Mouse (Mus musculus) adrenal gland, adult 8-10 months (tissue): ENCODE data around the gene Gzmf. TPM values are rescaled to one million over a fixed set of nuclear protein-coding genes. Genes with fewer than 3 reads are reported as not detected.
A peak's percentile ranks its signal among the peaks of the same experiment; 100 is the strongest.
"Not testable (repeated sequence)": the region's sequence is repeated elsewhere in the genome, so short reads cannot be mapped to it uniquely, and the experiment has no call there.

Experiments used
- DNase-seq: peaks from one replicate; pipeline ENCODE4 v3.0.0; 2022
- total RNA-seq, 4 experiments: library from RNA; stranded (reverse); gene quantifications; 2 replicates each; pipeline ENCODE4 v1.2.4; 2022

Gzmf gene
- total RNA-seq: not detected

DNA sequence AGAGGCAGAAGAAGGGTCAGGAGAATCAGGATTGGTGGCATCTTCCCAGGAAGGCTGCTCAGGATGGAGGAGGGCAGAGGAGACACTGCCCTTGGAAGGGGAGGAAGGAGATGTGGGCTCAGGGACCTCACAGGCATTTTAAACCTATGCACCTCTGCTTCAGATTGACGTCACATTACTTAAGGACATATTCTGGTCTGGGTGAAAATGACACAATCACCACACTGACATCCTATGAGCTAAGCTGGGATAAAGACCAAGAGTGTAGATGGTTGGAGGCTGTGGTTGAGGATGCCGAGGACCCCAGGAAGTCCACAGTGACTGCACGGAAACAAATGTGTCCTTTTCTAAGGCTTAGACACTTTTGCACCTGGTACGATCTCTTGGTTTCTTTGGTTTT lies at the start of gene Gzmf:
Gene Gzmf, minus strand, starts transcription at position 101 of the 400 bp plus-strand sequence.
- no peak for DNase-seq

DNA sequence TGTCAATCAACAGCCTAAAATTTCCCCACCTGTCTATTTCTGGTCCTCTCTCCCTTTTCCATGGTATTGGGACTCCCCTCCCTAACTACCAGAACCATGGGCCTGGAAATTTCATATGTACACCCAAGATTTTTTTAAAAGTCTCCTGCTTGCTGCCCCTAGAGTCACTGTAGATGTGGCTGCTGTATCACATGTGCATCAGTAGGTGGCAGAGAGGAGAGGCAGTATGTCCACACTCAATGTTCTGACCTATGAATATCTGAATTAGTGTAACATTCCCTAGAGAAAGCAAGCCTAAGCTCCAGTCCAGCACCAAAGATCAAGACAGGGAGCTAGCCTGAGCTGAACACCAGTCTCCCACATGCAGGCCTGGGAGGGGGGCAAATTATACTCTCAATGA lies 29.2 kb upstream of the Gzmf start:
- DNase-seq: no peak

DNA sequence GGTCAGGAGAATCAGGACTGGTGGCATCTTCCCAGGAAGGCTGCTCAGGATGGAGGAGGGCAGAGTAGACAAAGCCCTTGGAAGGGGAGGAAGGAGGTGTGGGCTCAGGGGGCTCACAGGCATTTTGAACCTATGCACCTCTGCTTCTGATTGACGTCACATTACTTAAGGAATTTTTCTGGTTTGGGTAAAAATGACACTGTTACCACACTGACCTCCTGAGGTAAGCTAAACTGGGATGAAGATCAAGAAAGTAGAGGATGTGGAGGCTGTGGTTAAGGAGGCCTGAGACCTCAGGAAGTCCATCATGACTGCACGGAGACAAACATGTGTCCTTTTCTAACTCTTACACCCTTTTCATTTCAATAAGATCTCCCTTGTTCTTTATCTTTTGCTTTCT lies 23.3 kb upstream of the Gzmf start, which contains the start of gene Gzmc:
Gene Gzmc, minus strand, starts transcription at position 101 of the 400 bp plus-strand sequence.
- no peak for DNase-seq

DNA sequence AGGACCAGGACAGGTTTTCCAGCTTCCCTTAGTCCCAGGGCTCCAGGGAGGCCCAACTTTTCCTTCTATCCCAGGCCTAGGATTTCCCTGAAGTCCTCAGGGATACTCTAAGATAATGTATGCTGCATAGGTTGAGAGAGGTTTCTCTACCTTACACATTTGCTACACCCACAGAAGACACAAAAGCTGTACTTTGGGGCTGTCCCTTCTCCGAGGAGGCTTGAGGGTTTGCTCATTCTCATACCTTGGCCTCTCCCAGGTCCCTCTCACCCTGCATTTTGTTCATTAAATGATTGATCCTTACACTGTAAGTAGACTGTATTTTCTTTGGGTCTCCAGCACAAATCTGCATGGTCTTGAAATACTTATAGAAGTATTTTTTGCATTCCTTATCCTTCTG lies 5.6 kb downstream of the Gzmf start:
- DNase-seq: no peak

DNA sequence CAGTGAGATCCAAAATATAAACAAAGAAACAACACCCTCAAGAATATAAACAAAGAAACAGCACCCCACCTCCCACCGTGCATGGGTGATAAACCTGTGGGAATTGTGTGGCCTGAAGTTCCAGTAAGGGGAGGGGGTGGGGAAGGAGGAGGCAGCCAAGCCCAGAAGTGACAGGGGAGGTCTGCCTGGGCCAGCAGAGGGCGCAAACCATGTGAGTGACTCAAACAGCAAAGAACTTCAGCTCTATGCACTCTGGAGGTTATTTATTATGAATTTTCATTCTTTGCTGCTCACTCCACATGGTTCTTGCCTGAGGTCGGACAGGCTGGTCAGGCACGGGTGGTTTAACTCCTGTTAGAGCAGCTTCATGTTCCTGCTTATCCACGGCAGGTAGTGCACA lies 6.2 kb downstream of the Gzmf start:
- DNase-seq: not testable (repeated sequence)

DNA sequence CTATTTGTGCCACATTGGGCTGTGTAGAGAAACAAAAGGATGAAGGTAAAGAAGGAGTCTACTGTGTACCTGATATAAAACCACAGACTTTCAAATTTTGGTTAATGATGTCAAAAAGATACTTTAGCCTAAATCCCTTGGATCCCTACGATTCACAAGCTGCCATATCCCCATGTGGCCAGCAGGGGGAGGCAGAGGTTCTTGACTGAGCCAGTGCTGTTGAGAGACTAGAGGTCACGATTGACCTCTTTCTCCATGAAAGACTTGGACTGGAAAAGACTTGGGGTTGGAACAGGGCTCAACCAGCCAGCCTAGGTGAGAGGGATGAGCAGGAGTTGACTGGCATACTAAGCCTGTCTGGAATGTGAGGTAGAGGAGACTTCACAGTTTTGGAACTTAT lies 7.2 kb downstream of the Gzmf start:
- DNase-seq: peak; percentile 21

DNA sequence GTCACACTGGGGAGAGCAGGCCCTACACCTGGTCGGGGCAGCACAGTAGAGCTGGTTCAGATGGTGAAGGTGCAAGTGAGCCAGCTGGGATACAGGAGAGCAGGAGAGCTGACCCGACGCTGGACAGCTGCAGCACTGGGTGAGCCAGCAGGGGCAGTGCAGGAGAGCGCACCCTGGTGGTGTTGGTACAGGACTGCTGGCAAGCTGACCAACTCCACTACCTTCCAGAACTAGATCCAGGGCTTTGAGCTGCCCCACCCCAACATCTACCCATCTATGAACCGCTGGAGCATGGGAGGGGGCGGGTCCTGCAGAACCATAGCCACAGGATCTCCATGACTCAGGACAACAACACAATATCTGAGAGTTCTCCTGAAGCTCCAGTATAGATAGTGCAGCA lies 24.3 kb downstream of the Gzmf start:
- no peak for DNase-seq

DNA sequence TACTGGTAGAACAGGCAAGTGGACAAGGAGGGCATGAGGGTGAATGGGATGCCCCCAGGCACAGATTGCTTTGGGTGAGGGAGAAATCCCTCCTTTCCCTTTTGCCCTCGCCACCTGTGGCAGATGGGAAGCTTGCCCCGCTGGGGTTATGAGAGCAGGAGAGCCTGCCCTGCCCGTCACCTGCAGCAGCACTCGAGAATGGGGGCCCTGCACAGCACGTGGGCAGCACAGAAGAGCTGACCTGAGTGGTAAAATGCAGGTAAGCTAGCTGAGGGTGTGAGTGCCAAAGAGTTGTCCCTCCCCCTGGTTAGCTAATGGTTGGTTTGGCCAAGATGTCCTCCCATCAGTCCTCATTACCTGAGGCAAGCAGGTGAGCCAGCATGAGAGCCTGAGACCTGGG lies 24.7 kb downstream of the Gzmf start:
- no peak for DNase-seq

DNA sequence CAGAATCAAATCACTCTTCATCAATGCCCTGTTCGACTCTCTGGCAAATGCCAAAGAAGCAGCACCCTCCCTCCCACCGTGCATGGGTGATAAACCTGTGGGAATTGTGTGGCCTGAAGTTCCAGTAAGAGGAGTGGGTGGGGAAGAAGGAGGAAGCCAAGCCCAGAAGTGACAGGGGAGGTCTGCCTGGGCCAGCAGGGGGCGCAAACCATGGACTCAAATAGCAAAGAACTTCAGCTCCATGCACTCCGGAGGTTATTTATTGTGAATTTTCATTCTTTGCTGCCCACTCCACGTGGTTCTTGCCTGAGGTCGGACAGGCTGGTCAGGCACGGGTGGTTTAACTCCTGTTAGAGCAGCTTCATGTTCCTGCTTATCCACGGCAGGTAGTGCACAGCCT lies 33.6 kb downstream of the Gzmf start:
- DNase-seq: peak; percentile 3

DNA sequence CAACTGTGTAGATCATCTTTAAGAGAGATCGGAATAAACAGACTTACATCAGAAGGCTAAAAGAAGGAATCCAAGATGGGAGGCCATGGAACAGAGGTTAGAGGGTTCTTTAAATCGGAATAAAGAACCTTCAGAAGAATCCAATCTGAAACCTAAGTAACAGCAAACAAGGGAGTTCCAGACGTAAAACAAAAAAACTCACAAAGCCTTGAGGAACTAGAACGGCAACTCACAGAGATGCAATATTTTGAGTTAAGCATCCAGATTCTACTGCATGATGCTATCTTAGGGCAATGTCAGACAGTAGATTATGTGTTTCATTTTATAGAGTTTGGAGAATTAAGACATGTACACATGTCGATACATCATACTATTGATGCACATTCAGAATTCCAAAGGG lies 36.7 kb downstream of the Gzmf start, which contains the start of gene Gzmn:
Gene Gzmn, minus strand, starts transcription at position 101 of the 400 bp plus-strand sequence.
- DNase-seq: no peak

DNA sequence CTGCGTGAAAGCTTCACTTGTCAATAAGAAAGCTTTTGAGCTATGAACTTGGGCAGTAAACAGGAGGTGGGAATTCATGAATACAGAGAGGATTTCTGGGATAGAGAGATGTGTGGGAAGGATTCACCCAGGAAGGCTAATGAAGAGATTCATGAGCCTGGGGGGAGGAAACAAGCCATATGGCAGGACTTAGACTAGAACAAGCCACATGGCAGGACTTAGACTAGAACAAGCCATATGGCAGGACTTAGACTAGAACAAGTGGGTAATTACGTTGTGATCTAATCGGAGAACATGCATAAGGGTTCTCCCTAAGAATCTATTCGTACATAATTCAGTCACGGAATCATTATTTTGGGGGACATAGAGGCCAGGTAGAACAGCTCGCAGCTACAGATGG lies 37.8 kb downstream of the Gzmf start:
- no peak for DNase-seq

DNA sequence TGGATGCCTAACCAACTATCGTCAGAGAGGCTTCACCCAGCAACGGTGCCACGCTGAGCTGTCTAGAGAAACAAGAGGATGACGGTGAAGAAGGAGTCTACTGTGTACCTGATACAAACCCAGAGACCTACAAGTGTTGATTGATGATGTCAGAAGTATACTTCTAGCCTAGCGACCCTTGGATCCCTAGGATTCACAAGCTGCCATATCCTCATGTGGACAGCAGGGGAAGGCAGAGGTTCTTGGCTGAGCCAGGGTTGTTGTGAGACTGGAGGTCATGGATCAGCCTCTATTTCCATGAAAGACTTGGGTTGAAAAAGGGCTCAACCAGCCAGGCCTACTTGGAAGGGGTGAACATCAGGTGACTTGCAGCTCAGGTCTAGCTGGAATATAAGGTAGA lies 38.5 kb downstream of the Gzmf start:
- DNase-seq: no peak

DNA sequence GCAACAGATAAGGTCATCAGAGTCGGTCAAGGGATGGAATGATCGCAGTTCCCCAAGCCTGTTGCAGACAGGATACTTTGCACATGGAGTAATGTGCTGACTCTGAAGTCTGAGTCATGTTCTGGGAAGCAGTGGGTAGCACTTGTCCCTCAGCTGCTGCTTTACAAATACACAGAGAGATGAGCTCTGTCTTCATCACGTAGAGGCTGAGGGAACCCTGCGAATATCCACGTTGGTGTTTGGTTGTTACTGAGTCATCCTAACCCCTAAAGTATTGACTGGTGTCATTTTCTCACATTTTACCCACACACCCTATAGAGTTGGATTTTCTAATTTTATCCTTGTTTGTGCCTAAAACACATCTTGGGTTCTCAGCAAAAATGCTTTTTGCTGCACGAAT lies 43.2 kb downstream of the Gzmf start:
- no peak for DNase-seq

DNA sequence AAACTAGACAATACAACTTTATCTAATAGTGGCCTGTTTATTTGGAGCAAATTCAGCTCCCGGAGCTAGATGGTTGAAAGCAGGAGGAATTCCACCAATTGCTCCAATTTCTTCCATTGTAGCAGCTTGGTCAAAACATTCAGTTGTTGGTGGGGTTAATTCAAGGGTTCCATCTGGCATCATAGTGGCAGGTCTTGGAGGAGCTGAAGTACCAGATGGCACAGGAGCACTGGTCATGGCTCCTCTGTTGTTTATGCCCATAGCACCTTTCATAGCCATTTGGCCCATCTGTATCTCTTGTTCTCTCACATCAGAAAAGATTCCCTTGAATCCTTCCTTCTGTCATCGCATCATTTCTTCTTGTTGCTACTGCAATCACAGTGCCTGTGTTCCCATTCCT lies 49.1 kb downstream of the Gzmf start:
- DNase-seq: no peak

DNA sequence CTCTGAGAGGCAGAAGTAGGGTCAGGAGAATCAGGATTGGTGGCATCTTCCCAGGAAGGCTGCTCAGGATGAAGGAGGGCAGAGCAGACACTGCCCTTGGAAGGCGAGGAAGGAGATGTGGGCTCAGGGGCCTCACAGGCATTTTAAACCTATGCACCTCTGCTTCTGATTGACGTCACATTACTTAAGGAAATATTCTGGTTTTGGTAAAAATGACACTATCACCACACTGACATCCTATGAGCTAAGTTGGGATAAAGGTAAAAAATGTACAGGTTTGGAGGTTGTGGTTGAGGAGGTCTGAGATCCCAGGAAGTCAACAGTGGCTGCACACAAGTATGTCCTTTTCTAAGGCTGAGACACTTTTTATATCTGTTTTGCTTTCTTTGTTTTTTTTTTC lies 51.7 kb downstream of the Gzmf start, which contains the start of gene Gzmg:
Gene Gzmg, minus strand, starts transcription at position 101 of the 400 bp plus-strand sequence.
- DNase-seq: not testable (repeated sequence)

DNA sequence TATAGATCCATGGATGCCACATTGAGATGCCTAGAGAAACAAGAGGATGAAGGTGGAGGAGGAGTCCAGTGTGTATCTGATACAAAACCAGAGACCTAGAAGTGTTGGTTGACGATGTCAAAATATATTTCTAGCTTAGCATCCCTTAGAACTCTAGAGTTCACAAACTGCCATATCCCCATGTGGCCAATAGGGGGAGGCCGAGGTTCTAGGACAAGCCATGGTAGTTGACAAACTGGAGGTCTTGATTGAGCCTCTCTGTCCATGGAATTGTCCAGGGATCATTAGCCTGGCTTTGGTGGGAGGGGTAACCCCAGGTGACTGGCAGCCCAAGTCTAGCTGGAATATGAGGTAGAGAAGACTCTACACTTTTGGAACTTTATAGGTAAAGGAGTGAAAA lies 55.9 kb downstream of the Gzmf start:
- DNase-seq: no peak

Other genes with a start within 250 kb of the Gzmf start
- not detected for gene Mcpt1, start 193.4 kb downstream of the Gzmf start, total RNA-seq
- gene Mcpt9, start 180.9 kb downstream of the Gzmf start, total RNA-seq: not detected
- not detected for gene Mcpt2, start 169.4 kb downstream of the Gzmf start, total RNA-seq
- gene Mcpt4, start 149.1 kb downstream of the Gzmf start, total RNA-seq: 1 to 10 TPM in 3 of 4 experiments, under 1 TPM in 1; 0.74 to 3.0 (median 1.8) TPM
- not detected for gene Mcpt8, start 126.1 kb downstream of the Gzmf start, total RNA-seq
- gene Ctsg, start 108.8 kb downstream of the Gzmf start, total RNA-seq: not detected
- gene Gzme, start 90.8 kb downstream of the Gzmf start, total RNA-seq: not detected
- gene Gzmd, start 78.8 kb downstream of the Gzmf start, total RNA-seq: not detected
- gene Gzmg, start 51.8 kb downstream of the Gzmf start, total RNA-seq: not detected
- not detected for gene Gzmn, start 36.8 kb downstream of the Gzmf start, total RNA-seq
- gene Gzmc, start 23.2 kb upstream of the Gzmf start, total RNA-seq: not detected
- under 1 TPM; 0.19 to 0.40 (median 0.37) TPM for gene Gzmb, start 50.8 kb upstream of the Gzmf start, total RNA-seq
- 1 to 10 TPM in 1 of 4 experiments, under 1 TPM in 1, not detected in 2; 0.10 to 1.0 TPM for gene Atp12a, start 153.7 kb upstream of the Gzmf start, total RNA-seq
- 1 to 10 TPM in 2 of 4 experiments, under 1 TPM in 2; 0.59 to 1.9 (median 1.2) TPM for gene Rnf17, start 191.2 kb upstream of the Gzmf start, total RNA-seq